Mouse (Mus musculus) small intestine, adult 2 months (tissue): ENCODE measurements around the gene Dennd5b.

Experiments
- CTCF ChIP-seq: fragments of 200-500 bp; IDR thresholded peaks from 2 replicates; pipeline ENCODE4 v1.5.1; 2012; ENCODE audit warnings: low read depth, mild to moderate bottlenecking, control low read depth, inconsistent platforms, low read length, moderate library complexity, mixed read lengths; ENCODE audit not compliant: insufficient replicate concordance, insufficient read length; ENCODE audit errors: extremely low read depth
- POLR2A ChIP-seq: fragments of 200-500 bp; IDR thresholded peaks from 2 replicates; pipeline ENCODE4 v1.6.1; 2012; ENCODE audit warnings: low read depth, mild to moderate bottlenecking, control low read depth, inconsistent platforms, low read length, moderate library complexity

GRCm38 (mm10) chr6:149145143-149145542 lies 43.7 kb upstream of the Dennd5b start:
- TF ChIP-seq POLR2A (no peak), CTCF (no peak)
